Mouse (Mus musculus) midbrain, embryonic 14.5 days (tissue): ENCODE data around the gene Prkag1. TPM values are rescaled to one million over a fixed set of nuclear protein-coding genes. Genes with fewer than 3 reads are reported as not detected.

Experiments used
- ATAC-seq: fragments of 200-750 bp; cut with Nextera tagmentation; 2 replicates; pipeline ENCODE4 v1.8.0; 2017; ENCODE audit warnings: moderate number of reproducible peaks, moderate library complexity; ENCODE audit not compliant: low FRiP score, low TSS enrichment
- DNase-seq: peaks from one replicate; pipeline ENCODE4 v3.0.0-alpha.2; 2015
- H3K27ac ChIP-seq: fragments of 300-500 bp; sonication (generic); replicated peaks from 2 replicates; pipeline ENCODE4 v1.5.1; 2014; ENCODE audit warnings: mild to moderate bottlenecking, low read depth, low read length, moderate library complexity
- H3K27me3 ChIP-seq: fragments of 300-500 bp; sonication (generic); 2 replicates; pipeline ENCODE4 v1.6.1; 2014; ENCODE audit warnings: low read length, control low read depth, mixed read lengths; ENCODE audit not compliant: control insufficient read depth, insufficient read depth
- H3K36me3 ChIP-seq: fragments of 300-500 bp; sonication (generic); 2 replicates; pipeline ENCODE4 v1.6.1; 2014; ENCODE audit warnings: low read length, control low read depth; ENCODE audit not compliant: control insufficient read depth, insufficient read depth
- H3K4me1 ChIP-seq: fragments of 300-500 bp; sonication (generic); 2 replicates; pipeline ENCODE4 v1.6.1; 2014; ENCODE audit warnings: mild to moderate bottlenecking, antibody characterized with exemption, low read length, control low read depth; ENCODE audit not compliant: control insufficient read depth, insufficient read depth
- H3K4me2 ChIP-seq: fragments of 300-500 bp; sonication (generic); 2 replicates; pipeline ENCODE4 v1.6.1; 2014; ENCODE audit warnings: mild to moderate bottlenecking, low read length, moderate library complexity
- H3K4me3 ChIP-seq: fragments of 300-500 bp; sonication (generic); replicated peaks from 2 replicates; pipeline ENCODE4 v1.5.1; 2014; ENCODE audit warnings: low read depth, low read length
- H3K9ac ChIP-seq: fragments of 300-500 bp; sonication (generic); replicated peaks from 2 replicates; pipeline ENCODE4 v1.6.1; 2014; ENCODE audit warnings: mild to moderate bottlenecking, low read length, moderate library complexity
- H3K9me3 ChIP-seq: fragments of 300-500 bp; sonication (generic); 2 replicates; pipeline ENCODE4 v1.6.1; 2016; ENCODE audit warnings: low read length, control low read depth, mixed read lengths; ENCODE audit not compliant: control insufficient read depth
- WGBS: fragments of 180-500 bp; shearing (Covaris S2); extraction: QIAGEN DNeasy Blood & Tissue Kit; methylation state at CpG from one replicate; pipeline ENCODE4 v1.1.7; 2014; 5-methylcytosine and 5-hydroxymethylcytosine counted together
- polyA plus RNA-seq: library from polyadenylated mRNA; unstranded; fragments of >200 nt; fragmentation: Nextera tagmentation; extraction: Ambion mirVana; gene quantifications from 2 replicates; pipeline ENCODE4 v1.2.1, GENCODE M21; 2014

Gene Prkag1
- polyA plus RNA-seq, 1 experiment from 2014 or later = 72.8 TPM

DNA sequence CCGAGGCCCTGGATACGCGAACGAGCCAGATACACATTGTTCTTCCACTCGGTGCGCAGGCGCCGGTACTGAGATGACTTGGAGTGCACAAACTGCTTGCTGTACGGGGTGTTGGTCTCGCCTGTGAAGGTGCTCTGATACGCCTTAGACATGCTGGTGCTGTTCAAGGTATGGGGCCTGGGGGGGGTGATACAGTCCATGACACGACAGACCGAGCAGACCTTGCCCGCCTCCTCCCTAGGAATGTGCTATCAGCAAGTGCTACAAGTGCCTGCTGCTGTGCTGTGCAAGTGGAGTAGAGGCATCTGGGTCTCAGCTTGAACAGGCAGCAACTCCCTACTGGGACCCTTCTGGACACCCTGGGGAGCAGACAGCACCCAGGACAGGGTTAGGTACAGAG lies 4.0 kb upstream of the Prkag1 start:
- H3K4me3 ChIP-seq = no peak overlapping the region
- no peak overlapping the region for H3K4me2 ChIP-seq
- no peaks in the 10 kb centered on the region for H3K9me3 ChIP-seq
- ATAC-seq = no peak
- H3K27ac ChIP-seq = no peak overlapping the region
- no peaks in the 10 kb centered on the region for H3K27me3 ChIP-seq
- peaks cover 72% of the 10 kb centered on the region for H3K36me3 ChIP-seq
- no peak overlapping the region for H3K9ac ChIP-seq
- no peak for DNase-seq
- WGBS = 93% methylated on average over 14 of the region's 14 CpGs
- peaks cover under 1% of the 10 kb centered on the region; the same call in 1 of the 2 replicates for H3K4me1 ChIP-seq

- ATAC-seq = no peak
- no peak overlapping the region for H3K4me2 ChIP-seq
- DNase-seq = no peak
- 85% methylated on average over 13 of the region's 13 CpGs for WGBS
- no peak overlapping the region for H3K4me3 ChIP-seq
- no peak overlapping the region for H3K9ac ChIP-seq
- peaks cover 59% of the 10 kb centered on the region for H3K36me3 ChIP-seq
- no peaks in the 10 kb centered on the region for H3K27me3 ChIP-seq
- peaks cover 8% of the 10 kb centered on the region; the same call in 1 of the 2 replicates for H3K4me1 ChIP-seq
- no peaks in the 10 kb centered on the region for H3K9me3 ChIP-seq
- no peak overlapping the region for H3K27ac ChIP-seq
Observed at GRCm38 (mm10) chr15:98834059-98834458, 2.7 kb upstream of the Prkag1 start.

DNA sequence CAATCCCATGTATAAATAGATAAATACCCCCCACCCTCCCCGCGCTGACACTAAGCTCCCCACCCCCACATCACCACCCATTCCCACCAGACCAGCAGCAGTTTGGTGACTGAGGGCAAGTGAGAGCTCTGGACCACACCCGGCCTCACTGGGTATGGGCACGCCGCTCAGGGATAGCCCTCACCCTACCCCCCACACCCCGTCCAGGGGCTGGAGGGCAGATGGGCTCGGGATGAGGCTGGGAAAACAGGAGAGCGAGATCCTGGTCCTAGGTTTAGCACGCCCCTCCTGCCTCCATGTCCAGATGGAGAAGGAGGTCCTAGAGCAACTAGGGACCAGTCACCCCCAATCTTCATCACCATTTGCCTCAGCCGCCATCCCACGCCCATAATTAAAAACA lies 2.0 kb upstream of the Prkag1 start:
- Histone ChIP-seq H3K4me2 (no peak overlapping the region), H3K27ac (no peak overlapping the region), H3K9ac (no peak overlapping the region), H3K4me3 (no peak overlapping the region), H3K36me3 (peaks cover 52% of the 10 kb centered on the region), H3K9me3 (no peaks in the 10 kb centered on the region), H3K27me3 (no peaks in the 10 kb centered on the region), H3K4me1 (peaks cover 8% of the 10 kb centered on the region; the same call in 1 of the 2 replicates)
- 87% methylated on average over 11 of the region's 11 CpGs for WGBS
- no peak for ATAC-seq
- no peak for DNase-seq

- Histone ChIP-seq H3K4me3 (no peak overlapping the region), H3K4me2 (peak overlapping the region; percentile 79), H3K36me3 (peaks cover 46% of the 10 kb centered on the region), H3K4me1 (peaks cover 8% of the 10 kb centered on the region; the same call in 1 of the 2 replicates), H3K27ac (0 out of 2 replicates have a peak overlapping the region, but pooled peaks have one; percentile 26), H3K9ac (no peak overlapping the region), H3K9me3 (no peaks in the 10 kb centered on the region), H3K27me3 (no peaks in the 10 kb centered on the region)
- WGBS = 66% methylated on average over 12 of the region's 12 CpGs
- ATAC-seq (no peak), DNase-seq (peak; percentile 8)
Observed at GRCm38 (mm10) chr15:98832161-98833058, 1.1 kb upstream of the Prkag1 start.

DNA sequence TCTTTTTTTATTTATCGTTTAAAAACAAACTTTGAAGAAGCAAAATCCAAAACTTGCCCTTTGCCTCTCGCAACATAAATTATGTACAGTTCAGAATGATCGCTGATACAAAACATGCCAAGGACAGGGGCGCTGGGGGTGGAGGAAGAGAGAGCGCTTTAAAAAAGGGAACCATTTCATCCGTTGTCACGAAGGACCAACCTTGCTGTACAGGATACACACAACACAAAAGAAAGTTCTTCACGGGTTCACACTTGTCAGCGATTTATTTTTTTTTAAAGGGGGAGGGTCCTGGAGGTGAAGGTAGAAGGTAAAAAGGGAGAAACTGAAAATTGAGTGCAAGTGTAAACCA lies 339 bp upstream of the Prkag1 start:
- Histone ChIP-seq H3K27me3 (no peaks in the 10 kb centered on the region), H3K4me1 (peaks cover 8% of the 10 kb centered on the region; the same call in 1 of the 2 replicates), H3K4me2 (peak overlapping the region; percentile 79), H3K4me3 (peak overlapping the region; percentile 69), H3K9ac (peak overlapping the region; percentile 71), H3K36me3 (peaks cover 39% of the 10 kb centered on the region), H3K27ac (peak overlapping the region; percentile 83), H3K9me3 (no peaks in the 10 kb centered on the region)
- 19% methylated on average over 9 of the region's 9 CpGs for WGBS
- ATAC-seq = peak; percentile 34
- DNase-seq = no peak

DNA sequence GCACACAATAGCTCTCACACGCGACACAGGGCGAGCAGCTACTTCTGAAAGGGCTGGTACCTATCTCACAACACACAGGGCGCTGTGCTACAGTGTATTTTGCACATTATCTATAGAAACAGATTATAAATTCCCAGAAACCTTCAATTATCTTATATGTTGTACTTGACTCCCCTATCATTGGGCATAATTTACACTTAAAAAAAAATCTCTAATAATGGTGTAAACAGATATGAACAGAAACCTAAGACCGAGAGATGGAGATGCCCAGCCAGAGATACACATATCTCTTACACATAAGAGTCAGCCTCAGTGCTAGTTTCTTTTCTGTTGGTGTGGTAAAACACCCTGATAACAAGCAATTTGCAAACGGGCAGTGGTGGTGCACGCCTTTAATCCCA lies 3.7 kb downstream of the Prkag1 start:
- no peak for ATAC-seq
- H3K9ac ChIP-seq = no peak overlapping the region
- DNase-seq = no peak
- no peaks in the 10 kb centered on the region for H3K9me3 ChIP-seq
- H3K4me1 ChIP-seq = peaks cover 8% of the 10 kb centered on the region; the same call in 1 of the 2 replicates
- H3K27me3 ChIP-seq = no peaks in the 10 kb centered on the region
- H3K27ac ChIP-seq = no peak overlapping the region
- H3K4me3 ChIP-seq = no peak overlapping the region
- WGBS = 89% methylated on average over 7 of the region's 7 CpGs
- peaks cover 7% of the 10 kb centered on the region for H3K36me3 ChIP-seq
- H3K4me2 ChIP-seq = no peak overlapping the region

DNA sequence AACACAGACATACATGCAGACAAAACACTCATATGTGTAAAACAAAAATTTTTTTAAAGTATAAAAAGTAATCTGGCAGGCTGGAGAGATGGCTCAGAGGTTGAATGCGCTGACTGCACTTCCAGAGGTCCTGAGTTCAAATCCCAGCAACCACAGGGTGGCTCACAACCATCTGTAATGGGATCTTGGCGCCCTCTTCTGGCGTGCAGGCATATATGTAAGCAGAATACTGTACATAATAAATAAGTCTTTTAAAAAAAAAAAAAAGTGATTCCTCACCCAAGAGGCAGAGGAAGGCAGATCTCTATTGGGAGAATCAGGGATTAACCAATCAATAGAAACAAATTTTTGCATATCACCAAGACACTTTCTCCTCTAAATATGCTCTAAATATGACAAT lies 7.9 kb downstream of the Prkag1 start:
- Histone ChIP-seq H3K4me1 (no peaks in the 10 kb centered on the region), H3K27ac (no peak overlapping the region), H3K36me3 (peaks cover 11% of the 10 kb centered on the region), H3K27me3 (no peaks in the 10 kb centered on the region), H3K9ac (no peak overlapping the region), H3K4me2 (no peak overlapping the region), H3K4me3 (no peak overlapping the region), H3K9me3 (no peaks in the 10 kb centered on the region)
- ATAC-seq (no peak), DNase-seq (no peak)
- WGBS = 77% methylated on average over 3 of the region's 3 CpGs

GRCm38 (mm10) chr15:98822147-98822546 lies 9.2 kb downstream of the Prkag1 start:
- Histone ChIP-seq H3K4me3 (no peak overlapping the region), H3K27ac (no peak overlapping the region), H3K9me3 (no peaks in the 10 kb centered on the region), H3K36me3 (peaks cover 9% of the 10 kb centered on the region; the same call in 1 of the 2 replicates), H3K9ac (no peak overlapping the region), H3K4me1 (no peaks in the 10 kb centered on the region), H3K27me3 (no peaks in the 10 kb centered on the region), H3K4me2 (no peak overlapping the region)
- ATAC-seq (no peak), DNase-seq (no peak)
- WGBS = 91% methylated on average over 5 of the region's 5 CpGs

- WGBS = 28% methylated on average over 10 of the region's 10 CpGs
- H3K36me3 ChIP-seq = peaks cover 11% of the 10 kb centered on the region; the same call in 1 of the 2 replicates
Observed at GRCm38 (mm10) chr15:98821403-98821802, 9.9 kb downstream of the Prkag1 start.

More at GRCm38 (mm10) chr15:98821403-98821802, 9.9 kb downstream of the Prkag1 start:
- Histone ChIP-seq H3K4me1 (no peaks in the 10 kb centered on the region), H3K27me3 (no peaks in the 10 kb centered on the region), H3K4me3 (no peak overlapping the region), H3K9me3 (no peaks in the 10 kb centered on the region), H3K27ac (no peak overlapping the region), H3K4me2 (no peak overlapping the region), H3K9ac (no peak overlapping the region)
- DNase-seq = no peak
- no peak for ATAC-seq
